Mouse (Mus musculus) liver, postnatal 0 days (tissue): ENCODE measurements around the gene Endov.

Experiments
- CTCF ChIP-seq: sonication (generic); IDR thresholded peaks from 2 replicates; pipeline ENCODE4 v1.5.1; 2016; ENCODE audit warnings: antibody characterized with exemption, low read depth
- EP300 ChIP-seq: IDR thresholded peaks from 2 replicates; pipeline ENCODE4 v1.6.1; 2016; ENCODE audit warnings: antibody characterized with exemption, low read depth, mild to moderate bottlenecking

DNA sequence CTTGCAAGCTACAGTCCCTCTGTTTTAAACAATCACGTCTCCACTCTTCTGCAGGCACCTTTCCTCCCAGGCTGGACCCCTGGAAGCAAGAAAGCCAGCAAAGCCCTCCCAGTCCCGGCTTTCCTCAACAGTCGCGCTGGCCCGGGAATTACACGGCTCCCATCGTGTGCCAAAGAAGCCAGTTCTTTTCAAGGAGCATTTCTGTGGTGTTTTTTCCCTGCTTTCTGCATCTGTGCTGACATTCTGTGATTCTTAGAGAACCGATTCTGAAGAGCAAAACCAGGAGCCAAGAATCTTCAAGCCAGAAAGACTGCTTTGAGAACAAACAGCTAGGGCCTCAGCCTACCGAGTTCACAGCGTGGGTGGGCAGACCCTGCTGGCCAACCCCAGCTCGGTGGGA lies 37.8 kb downstream of the Endov start:
- TF ChIP-seq EP300 (no peak), CTCF (no peak)
